Mouse (Mus musculus): ENCODE data around the gene Hoxc6.

Hoxc6 gene

DNA sequence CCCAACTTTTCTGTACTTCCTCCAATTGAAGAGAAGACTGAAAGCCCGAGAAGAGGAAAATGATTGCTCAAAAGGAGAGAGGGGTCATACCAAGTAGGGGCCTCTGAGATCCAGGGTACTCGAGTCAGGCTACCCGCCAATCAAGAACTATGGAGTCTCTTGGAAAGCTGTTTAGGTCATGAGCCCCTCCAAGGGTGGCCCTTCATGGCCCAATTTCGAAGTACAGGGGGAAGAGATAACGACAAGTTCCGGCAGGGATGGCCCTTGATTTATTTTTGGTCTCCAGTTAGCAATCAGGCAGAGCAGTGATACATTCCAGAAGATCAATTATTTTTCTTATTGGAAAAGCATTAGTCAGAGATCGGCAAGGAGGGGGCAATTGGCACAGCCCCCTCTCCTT, 6.3 kb upstream of the Hoxc6 start:
- DNase-seq: no peak

DNA sequence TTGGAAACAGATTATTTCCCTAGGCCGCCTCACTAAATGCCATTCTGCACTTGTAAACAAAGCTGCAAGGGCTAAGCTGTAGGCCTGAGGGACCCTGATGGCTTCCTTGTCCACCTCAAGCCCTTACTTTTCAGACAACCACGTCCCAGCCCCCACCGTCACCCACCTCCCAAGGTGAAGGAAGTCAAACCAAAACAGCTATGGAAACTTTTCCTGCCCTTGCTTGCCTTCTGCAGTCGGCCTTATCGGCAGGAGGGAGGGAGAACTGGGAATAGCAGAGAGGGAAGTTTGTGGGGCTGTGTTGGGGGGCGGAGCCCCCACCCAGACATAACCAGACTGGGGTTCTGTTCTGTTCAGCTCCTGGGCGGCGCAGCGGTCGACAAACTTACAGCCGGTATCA, 5.9 kb upstream of the Hoxc6 start:
- DNase-seq: no peak

DNA sequence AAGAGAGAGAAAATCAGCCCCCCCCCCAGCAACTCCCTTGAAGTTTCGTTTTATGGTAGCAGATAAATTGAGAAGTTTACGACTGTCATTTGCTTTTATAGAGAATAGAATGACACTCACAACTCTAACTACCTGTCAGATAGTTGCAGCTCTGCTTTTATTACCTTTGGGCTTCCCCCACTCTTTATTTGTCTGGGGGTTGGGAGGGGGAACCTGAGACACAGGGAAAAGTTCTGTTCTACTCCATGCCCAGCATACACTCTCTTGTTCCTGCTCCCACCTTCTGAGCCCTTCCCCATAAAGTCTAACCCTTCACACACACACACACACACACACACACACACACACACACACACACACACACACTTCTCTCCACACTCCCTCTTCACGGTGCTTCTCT, 5.2 kb upstream of the Hoxc6 start:
- DNase-seq: no peak

DNA sequence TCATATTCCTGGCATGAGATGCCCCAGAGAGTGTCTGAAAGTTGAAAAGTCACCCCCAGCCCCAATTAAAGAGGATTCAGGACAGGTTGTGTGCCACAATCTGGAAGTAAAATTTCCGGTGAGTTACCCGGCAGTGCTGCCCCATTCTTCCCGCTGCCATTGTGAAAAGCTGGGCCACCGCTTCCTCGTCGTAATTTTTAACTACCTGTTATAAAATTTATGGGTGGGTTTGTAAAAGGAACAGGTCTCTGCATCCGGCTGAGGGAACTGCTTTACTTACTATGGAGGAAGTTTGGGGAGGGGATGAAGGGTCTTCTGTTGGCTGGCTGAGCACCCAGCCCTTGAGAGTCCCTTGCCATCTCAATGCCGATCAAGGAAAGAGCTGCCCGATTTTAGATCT, 1.5 kb upstream of the Hoxc6 start:
- no peak for DNase-seq

DNA sequence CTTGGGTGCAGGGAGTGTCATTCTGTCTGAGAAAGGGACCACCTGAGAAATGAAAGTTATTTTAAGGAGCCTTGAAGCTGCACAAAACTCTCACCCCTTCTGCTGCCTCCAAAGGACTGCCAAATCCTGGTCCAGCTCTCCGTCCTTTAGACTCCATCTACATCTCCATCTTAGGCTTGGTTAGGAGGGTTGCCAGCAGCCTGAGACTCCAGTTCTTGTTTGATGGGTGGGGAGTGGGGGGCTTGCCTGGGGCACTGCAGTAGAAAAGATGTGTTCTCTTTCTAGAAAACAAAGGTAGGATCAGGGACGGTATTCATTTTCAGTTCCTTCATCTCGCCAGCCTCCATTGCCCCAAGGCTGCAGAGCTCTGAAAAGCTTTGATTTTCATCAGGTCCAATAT, 626 bp upstream of the Hoxc6 start:
- DNase-seq: no peak

DNA sequence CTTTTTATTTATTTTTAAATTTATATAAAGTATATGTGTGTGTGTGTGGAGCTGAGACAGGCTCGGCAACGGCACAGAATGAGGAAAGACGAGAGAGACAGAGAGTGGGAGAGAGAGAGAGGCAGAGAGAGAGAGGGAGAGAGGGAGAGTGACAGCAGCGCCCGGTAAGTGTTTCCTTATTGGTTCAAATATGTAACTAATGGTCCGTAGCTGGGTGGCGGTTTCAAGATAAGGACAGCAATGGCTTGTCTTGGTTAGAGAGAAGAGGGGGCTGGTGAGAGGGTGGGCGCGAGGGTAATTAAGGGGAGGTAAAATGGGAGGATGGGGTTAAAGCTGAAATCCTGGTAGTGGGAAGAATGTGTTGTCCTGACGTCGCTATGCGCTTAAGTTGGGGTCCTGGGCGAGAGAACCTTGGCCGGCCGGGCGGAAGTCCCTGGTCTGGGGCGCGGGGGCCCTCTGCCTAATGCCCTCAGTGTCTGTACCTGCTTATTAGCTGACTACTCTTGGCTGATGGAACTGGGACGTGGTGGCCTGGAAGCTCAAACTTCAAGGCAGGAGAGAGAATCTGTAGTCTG, 638 bp downstream of the Hoxc6 start:
- DNase-seq: no peak

DNA sequence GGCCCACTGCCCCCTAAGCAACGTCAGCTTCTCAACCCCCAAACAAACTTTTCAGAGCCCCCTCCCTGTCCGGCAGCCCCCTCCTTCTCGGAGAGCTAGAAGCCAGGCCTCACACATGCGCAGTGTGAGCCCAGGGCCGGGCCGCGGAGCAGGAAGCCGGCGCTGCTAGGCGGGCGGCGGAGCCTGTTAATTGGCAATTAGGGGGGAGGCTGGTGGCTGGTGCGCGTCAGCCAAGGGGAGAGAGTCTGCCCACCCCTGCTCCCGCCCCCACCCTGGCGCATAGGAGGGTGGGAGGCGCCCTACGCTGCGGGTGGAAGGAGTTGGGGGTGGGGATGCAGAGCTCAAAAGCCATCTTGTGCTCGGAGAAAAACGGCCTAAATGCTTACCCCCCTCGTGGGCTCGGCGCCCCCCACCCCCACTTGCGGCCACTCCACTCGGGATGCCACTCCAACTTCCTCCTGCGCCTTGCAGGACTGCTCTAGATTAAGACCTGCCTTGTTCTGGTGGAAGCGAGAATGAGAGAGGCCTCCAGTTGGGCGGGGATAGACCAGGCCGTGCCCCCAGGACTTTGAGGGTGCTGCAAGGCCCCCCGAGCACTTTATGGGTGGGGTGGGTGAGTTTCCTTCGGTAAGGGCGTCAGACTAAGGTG, 1.2 kb downstream of the Hoxc6 start:
- DNase-seq: peak; percentile 36

DNA sequence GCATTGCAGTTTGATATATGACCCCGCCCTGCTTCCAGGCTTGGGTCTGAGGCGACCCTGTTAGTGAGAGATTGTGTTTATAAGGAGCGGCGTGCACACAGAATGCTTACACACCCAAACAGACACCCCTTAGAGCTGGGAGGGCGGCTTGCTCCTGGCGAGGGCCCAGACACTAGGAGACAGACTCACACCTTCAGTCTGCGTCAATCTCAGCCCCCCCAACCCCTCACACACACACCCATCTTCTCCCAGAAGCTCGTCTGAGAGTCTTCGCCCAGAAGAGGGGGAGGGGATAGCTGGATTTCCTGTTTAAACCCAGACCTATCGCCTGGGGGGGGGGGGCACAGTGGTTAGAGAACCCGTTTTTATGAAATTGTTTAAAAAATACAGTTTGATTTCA, 1.9 kb downstream of the Hoxc6 start:
- no peak for DNase-seq

DNA sequence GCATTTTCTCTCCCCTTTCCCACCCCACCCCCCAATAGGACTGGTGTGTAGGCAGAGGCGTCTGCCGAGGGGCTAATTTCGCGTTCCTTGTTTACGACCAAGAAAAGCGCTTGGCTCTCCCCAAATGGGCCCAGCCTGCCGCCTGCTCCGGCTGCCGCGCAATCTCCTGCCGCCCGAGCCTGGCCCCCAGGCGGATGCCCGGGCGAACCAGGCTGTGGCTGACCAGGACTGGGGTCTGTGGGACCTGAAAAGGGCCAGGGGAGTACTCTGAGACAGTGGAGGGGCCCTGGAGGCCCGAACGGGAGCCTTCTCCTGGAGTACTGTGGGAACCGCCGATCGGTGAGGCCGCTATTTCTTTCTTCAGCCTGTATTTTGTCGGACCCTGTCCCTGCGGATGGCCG, 2.4 kb downstream of the Hoxc6 start:
- no peak for DNase-seq

DNA sequence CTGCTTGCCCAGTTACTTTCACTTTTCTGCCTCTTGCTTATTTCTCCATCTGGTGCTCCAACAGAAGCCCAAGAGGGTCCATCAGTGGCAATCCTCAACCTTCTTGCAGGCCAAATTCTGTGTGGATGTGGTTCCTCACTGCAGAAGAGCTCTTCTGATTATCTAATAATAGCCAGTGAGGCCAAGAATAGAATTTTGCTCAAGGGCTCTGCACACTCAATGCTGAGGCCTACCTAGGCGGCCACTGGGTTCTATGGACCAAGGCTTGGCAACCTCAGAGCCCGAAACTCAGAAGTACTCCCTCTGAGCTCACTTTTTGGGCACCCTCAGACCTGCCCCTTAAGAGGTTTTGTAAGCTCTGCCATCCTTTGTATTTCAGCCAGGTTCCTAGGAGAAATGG, 3.3 kb downstream of the Hoxc6 start:
- DNase-seq: no peak

DNA sequence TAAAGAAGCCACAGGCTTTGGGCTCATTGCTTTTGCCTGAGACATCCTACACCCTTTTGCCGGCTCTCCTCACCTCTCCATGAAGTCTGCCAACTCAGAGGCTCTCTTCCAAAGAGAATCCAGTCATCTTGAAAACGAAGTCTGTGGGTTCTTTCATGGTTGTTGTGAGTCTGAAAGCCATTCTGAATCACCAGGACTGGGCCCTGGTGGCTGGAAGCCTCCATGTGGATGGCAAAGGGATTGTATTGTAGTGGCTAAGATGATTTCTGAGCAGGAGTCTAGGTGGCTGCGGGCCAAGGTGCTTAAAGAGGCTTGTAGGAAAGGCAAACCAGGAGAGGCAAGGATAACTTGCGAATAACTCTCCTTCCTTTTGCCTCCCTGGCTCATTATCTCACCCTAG, 4.1 kb downstream of the Hoxc6 start:
- DNase-seq: no peak

DNA sequence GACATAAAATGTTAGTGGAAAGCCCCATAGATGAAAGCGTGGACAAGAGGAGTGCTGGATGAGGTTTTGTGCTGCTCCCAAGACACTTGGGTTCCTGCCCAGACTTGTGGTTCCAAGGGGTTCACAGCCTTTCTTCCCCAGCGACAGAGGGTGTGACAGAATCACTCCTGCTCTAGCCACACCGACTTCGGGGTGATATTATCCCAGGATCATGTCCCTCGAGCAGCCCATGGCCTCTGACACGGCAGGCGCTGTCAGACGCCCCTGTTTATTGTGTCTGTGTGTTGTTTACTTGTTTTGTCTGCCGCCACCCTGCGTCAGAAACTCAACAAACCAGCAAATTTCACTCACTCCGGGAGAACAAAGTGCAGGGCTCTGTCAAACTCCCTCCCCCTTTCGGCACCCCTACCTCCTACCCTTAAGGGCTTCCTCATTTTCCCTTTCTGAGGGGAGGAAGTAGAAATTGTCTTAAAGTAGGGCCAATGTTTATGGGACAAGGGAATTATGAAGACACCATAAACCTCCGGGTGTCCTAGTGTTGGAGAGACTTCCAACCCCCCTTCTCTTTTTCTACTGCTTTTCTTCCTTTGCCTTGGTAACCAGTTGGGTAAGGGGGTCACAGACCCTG, 4.9 kb downstream of the Hoxc6 start:
- DNase-seq: no peak

DNA sequence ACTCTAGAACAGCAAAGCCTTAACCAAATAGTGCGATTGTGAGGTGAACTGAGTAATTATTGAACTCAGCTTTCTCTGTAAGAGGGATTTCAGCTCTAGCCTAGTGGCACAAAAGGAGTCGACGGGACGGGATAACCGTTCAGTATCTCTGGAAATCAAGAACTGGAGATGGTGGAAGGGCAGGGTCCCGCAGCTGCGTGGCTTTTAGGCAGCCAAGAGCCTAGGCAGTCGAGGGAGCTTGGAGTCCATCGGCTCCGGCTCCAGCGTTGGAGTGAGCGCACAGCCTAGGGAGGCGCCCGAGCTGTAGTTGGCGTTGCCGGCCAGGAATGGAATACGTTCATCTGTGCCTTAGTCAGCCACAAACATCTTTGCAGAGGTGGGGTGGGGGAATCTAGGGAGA, 7.3 kb downstream of the Hoxc6 start:
- DNase-seq: no peak

DNA sequence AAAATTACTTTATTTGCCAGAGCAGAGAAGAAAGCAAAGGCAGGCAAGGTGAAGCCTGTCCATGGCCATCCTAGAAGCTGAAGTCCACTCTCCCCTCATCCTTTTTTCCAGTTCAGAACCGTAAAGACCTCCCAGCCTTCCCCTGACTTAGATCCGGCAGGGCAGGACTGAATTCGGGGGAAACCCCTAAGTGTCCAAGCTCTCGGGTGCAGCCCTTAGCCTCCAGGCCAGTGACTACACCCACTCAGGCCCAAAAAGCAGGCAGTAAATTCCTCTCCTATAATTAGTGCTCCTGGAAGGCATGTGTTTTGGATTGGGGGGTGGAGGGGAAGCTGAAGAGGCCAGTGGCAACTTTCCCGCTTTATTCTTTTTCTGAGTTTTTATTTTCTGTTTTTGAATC, 7.7 kb downstream of the Hoxc6 start:
- no peak for DNase-seq

DNA sequence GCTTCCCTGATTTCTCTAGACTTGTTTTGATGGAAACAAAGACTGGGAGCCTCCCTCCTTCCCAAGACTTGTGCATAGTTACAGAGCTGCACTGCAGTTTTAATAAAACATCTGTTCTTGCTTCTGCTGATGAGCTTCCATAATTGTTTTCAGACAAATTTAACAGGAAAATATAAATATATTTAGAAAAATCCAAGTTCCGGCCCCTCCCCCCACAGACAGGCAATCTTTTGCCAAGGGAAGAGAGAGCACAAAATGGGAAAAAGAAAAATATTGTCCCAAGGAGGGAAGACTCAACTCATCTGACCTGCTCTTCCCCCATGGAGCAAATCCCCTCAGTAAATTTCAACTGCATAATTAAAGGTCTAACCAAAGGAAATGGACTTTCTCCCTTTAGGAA, 8.3 kb downstream of the Hoxc6 start:
- no peak for DNase-seq

DNA sequence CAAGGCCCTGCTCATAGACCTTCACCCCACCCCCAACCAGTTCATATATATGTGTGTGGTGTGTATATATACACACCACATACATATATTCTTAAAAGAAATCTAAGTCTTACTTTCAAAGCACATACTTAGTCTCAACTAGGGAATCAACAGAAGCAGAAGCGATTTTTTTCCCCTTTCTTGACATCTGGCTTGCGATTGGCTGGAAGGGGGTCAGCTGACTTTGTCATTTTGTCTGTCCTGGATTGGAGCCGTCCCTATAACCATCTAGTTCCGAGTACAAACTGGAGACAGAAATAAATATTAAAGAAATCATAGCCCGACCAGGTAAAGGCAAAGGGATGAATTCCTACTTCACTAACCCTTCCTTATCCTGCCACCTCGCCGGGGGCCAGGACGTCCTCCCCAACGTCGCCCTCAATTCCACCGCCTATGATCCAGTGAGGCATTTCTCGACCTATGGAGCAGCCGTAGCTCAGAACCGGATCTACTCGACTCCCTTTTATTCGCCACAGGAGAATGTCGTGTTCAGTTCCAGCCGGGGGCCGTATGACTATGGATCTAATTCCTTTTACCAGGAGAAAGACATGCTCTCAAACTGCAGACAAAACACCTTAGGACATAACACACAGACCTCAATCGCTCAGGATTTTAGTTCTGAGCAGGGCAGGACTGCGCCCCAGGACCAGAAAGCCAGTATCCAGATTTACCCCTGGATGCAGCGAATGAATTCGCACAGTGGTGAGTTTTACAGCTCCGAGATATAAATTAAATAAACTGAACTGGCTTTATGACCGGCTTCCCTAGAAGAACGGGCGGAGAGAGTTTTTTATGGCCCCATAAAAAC, 11.4 kb downstream of the Hoxc6 start:
- DNase-seq: no peak

DNA sequence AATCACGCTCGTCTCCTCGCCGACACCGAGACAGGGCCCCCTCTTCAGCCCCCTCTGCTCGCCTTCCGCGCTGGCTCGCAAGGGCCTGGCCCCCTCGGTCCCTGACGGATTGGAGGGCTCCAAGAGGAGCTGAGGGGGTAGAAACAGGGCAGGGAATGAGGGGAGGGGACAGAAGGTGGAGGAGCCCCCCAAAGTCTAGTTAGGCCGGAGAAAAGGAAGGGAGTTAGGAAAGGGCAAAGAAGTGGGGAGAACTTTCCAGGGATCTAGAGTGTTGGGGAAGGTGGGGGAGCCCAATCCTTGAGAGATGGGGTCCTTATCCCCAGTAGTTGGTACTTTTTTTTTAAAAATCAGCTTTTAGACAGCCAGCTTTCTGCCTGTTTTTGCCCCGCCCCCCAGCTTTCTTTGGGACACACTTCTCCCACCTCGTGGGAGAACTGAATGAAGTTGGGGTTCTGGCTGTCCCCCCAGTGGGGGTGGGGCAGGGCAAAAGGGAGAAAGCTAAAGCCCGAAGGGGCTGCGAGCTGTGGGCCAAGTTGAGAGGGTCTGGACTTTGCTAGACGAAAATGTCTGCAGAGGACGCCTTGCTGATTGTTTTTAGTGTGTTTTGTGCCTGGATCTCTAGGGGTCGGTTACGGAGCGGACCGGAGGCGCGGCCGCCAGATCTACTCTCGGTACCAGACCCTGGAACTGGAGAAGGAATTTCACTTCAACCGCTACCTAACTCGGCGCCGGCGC, 12.2 kb downstream of the Hoxc6 start:
- no peak for DNase-seq

DNA sequence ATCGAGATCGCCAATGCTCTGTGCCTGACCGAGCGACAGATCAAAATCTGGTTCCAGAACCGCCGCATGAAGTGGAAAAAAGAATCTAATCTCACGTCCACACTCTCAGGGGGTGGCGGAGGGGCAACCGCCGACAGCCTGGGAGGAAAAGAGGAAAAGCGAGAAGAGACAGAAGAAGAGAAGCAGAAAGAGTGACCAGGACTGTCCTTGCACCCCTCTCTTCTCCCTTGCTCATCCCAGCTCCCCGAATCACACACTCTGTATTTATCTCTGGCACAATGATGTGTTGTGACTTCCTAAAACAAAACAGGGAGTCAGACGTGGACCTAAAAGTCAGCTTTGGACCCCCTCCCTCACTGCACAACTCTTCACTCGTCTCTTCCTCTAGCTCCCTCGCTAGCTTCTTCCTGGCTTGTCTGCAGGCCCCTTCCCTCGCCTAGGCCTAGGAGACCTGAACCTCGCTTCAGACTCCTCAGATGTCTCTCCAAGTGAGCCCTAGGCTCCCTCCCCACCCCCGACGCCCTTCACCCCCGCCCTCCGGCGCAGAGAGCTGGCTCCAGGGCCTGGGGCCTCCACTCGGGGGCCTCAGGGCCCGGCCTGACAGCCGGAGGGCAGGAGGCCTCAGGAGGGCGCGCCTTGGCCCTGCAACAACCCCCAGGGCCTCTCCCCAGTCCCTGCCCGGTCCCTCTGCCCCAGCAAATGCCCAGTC, 12.9 kb downstream of the Hoxc6 start:
- DNase-seq: no peak

DNA sequence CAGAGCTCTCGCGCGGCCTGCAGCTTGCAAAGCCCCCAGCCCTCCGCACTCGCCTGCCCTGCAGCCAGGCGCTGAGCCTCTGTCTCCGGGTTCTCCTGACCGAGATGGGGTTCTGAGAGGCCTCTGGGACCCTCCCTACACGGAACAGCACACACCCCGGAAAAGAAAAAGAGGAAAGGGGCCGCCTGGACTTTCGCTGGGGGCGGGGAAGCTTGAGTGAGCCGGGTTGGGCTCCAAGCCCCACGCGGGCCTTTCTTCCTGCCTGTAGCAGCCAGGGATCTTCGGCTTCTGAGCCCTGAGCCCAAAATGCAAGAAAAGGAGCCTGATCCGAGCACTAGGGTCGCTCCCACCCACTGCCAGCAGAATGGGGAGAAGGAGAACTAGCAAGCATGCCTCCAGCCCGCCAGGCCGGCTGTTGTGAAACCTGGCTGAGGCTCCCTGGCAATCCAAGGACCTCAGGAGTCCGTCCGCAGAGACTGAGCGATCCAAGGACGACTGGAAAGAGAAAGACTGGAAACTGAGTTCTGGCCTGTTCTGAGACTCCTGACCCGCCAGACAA, 13.9 kb downstream of the Hoxc6 start:
- DNase-seq: no peak

DNA sequence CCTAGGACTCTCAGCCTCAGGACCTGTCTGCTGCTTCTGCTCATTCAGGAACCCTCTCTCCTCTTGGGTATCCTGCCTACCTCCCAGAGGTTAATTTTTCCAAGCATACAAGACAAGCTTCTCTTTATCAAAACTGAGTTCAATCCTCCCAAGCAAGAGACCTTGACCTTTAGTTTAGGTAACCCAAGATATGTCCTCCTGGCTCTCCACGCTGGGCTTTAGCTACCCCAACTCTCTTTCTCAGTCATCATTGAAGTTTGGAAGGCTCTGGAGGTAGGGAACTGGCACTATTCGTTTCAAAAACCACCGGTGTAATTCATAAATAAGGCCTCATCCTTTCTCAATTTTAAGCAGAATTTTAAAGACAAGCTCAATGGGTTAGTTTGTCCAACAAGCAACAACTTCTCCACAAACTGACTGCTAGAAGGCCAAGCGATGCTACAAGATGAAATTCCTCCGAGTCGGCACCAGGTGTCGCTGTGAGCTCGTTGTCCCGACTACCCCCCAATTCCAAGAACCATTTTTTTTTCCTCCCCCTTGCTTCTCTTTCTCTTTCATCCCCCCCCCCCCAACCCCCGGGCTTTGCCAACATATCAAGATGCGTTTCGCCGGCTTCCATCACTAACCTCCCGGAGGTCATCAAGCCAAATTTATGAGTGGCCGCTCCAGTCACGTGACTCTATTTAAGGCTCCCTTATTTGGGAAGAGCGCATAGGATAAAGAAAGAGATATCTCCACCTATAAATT, 15.4 kb downstream of the Hoxc6 start:
- DNase-seq: peak; percentile 10
